Comparison of ENCODE assay signal across 8 mouse cellular contexts in the genomic region with DNA sequence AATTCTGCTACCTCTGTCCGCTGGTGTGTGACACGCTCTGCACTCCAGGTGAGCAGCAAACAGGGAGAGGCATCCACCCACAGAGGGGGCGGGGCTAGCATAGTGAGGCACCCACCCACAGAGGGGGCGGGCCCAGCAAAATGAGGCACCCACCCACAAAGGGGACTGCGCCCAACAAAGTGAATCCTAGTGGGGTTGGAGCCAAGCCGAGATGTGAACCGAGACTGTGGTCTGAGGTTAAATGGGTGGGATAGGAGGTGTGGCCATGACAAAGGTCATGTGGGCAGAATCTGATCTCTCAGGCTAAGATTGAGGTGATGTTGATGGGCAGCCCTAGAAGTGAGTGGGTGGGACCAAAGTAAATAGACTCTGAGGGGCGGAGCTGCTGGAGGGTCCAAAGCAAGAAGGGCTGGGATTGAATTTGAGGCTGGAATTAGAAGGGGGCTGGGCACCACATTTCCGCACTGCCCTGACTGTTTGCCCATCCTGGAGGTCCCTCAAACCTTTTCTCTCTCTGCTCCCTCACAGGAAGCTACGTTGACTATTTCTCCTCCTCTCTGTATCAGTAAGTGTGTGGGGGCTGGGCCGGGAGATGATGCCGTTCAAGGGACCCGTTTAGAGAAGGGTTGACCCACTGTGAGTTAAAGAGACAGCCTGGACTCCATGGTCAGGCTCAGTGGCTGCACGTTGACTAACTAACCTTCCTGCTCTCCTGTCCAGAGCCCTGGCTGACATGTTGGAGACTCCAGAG. TPM values are rescaled to one million over a fixed set of nuclear protein-coding genes. Genes with fewer than 3 reads are reported as not detected.
DNase-seq lines count a peak whose midpoint lies in the region; ATAC-seq and TF ChIP-seq lines count a peak whose summit lies in the region.

No protein-coding gene starts in this region.

- H3K36me3 ChIP-seq in E14TG2a.4 (ENCODE audit: insufficient read depth, low read length) = peaks cover 5% of the 10 kb centered on the region; the same call in 1 of the 2 replicates
- no peaks in the 10 kb centered on the region for H3K36me3 ChIP-seq in heart, embryonic 14.5 days (ENCODE audit: control insufficient read depth, insufficient read depth, low read length)
- no peaks in the 10 kb centered on the region for H3K36me3 ChIP-seq in midbrain, embryonic 11.5 days (ENCODE audit: control insufficient read depth, insufficient read depth, low read length)

- no peak for TF ChIP-seq CTCF in E14TG2a.4 (conservative IDR thresholded peaks at IDR 0.05; ENCODE audit: low read length)

- H3K9me3 ChIP-seq in E14TG2a.4 (ENCODE audit: low read length) = peaks cover 8% of the 10 kb centered on the region; the same call in 1 of the 2 replicates
- H3K9me3 ChIP-seq in heart, embryonic 14.5 days (ENCODE audit: control insufficient read depth, low read length) = no peaks in the 10 kb centered on the region
- H3K9me3 ChIP-seq in midbrain, embryonic 11.5 days (ENCODE audit: control insufficient read depth, low read length) = no peaks in the 10 kb centered on the region

- 3% methylated on average over 14 of the region's 14 CpGs for WGBS in heart, embryonic 14.5 days
- 3% methylated on average over 14 of the region's 14 CpGs for WGBS in midbrain, embryonic 11.5 days

- peak overlapping the region; percentile 78; the same call in 1 of the 2 replicates for H3K9ac ChIP-seq in heart, embryonic 14.5 days (ENCODE audit: low read length)
- H3K9ac ChIP-seq in midbrain, embryonic 11.5 days (ENCODE audit: low read length) = peak overlapping the region; percentile 76

- H3K4me3 ChIP-seq in E14TG2a.4 (replicated peaks; ENCODE audit: low read length) = peak overlapping the region; percentile 79
- H3K4me3 ChIP-seq in heart, embryonic 14.5 days (ENCODE audit: control insufficient read depth in 1 of 2, insufficient read depth in 1 of 2, low read depth in 1 of 2, low read length in 2 of 2) = peak overlapping the region; percentile 5 to 54; a peak in 3 of 4 replicates
- no peak overlapping the region for H3K4me3 ChIP-seq in midbrain, embryonic 11.5 days (ENCODE audit: low read depth, low read length)

- DNase-seq in cerebellum, postnatal 10 days = peak; percentile 48 to 57
- DNase-seq in cerebellum, postnatal 4 days (ENCODE audit: low spot score in 2 of 2) = no peak
- peak; percentile 37 to 67 for DNase-seq in kidney, postnatal 36 days
- peak; percentile 83 for DNase-seq in midbrain, embryonic 11.5 days (ENCODE audit: low spot score, missing footprints)
- DNase-seq in testis, postnatal 14 days (ENCODE audit: low spot score) = peak; percentile 52
- DNase-seq in MN1 (ENCODE audit: low spot score) = no peak

- peaks cover 84% of the 10 kb centered on the region for H3K4me1 ChIP-seq in E14TG2a.4 (replicated peaks; ENCODE audit: low read depth, low read length)
- peaks cover 51 to 56% of the 10 kb centered on the region in 2 experiments for H3K4me1 ChIP-seq in heart, embryonic 14.5 days (ENCODE audit: control insufficient read depth in 2 of 2, insufficient read depth in 2 of 2, low read length in 2 of 2)
- peaks cover 23% of the 10 kb centered on the region for H3K4me1 ChIP-seq in midbrain, embryonic 11.5 days (ENCODE audit: control insufficient read depth, insufficient read depth, low read length)

- no peak overlapping the region for H3K27ac ChIP-seq in heart, embryonic 14.5 days (replicated peaks in 1 of 2; ENCODE audit: control insufficient read depth in 1 of 2, insufficient read depth in 1 of 2, low read depth in 2 of 2, low read length in 2 of 2)
- no peak overlapping the region for H3K27ac ChIP-seq in midbrain, embryonic 11.5 days (ENCODE audit: low read depth, low read length)

- peaks cover 3% of the 10 kb centered on the region; the same call in 1 of the 2 replicates for H3K27me3 ChIP-seq in E14TG2a.4 (ENCODE audit: insufficient read depth, low read length)
- H3K27me3 ChIP-seq in heart, embryonic 14.5 days (ENCODE audit: control insufficient read depth, insufficient read depth, low read length) = peaks cover 3% of the 10 kb centered on the region; the same call in 1 of the 2 replicates
- peaks cover 4% of the 10 kb centered on the region for H3K27me3 ChIP-seq in midbrain, embryonic 11.5 days (ENCODE audit: control insufficient read depth, insufficient read depth, low read length)

- H3K4me2 ChIP-seq in heart, embryonic 14.5 days (ENCODE audit: low read length) = peak overlapping the region; percentile 92
- H3K4me2 ChIP-seq in midbrain, embryonic 11.5 days = peak overlapping the region; percentile 85

- ATAC-seq in heart, embryonic 14.5 days (ENCODE audit: insufficient number of reproducible peaks, insufficient read depth, low FRiP score, low read depth) = no peak
- ATAC-seq in midbrain, embryonic 11.5 days (ENCODE audit: low FRiP score) = no peak

RNA-seq across cellular contexts. Expression of a gene that starts 3.2 kb away (rescaled TPM):
- 24.1 and 28.3 TPM in 2 replicates for polyA plus RNA-seq in heart, embryonic 14.5 days (2014; fragmentation: Nextera tagmentation; extraction: Ambion mirVana)
- polyA plus RNA-seq in midbrain, embryonic 11.5 days (2014; fragmentation: Nextera tagmentation; extraction: Ambion mirVana) = 0.11 and 0.19 TPM in 2 replicates

RNA-seq across cellular contexts. Expression of a gene that starts 4.8 kb away (rescaled TPM):
- polyA plus RNA-seq in heart, embryonic 14.5 days (2014; fragmentation: Nextera tagmentation; extraction: Ambion mirVana) = 11.1 and 12.4 TPM in 2 replicates
- polyA plus RNA-seq in midbrain, embryonic 11.5 days (2014; fragmentation: Nextera tagmentation; extraction: Ambion mirVana) = 4.4 and 6.1 TPM in 2 replicates

RNA-seq across cellular contexts. Expression of a gene that starts 28.5 kb away (rescaled TPM):
- polyA plus RNA-seq in heart, embryonic 14.5 days (2014; fragmentation: Nextera tagmentation; extraction: Ambion mirVana) = 2.7 and 2.8 TPM in 2 replicates
- 7.7 and 8.1 TPM in 2 replicates for polyA plus RNA-seq in midbrain, embryonic 11.5 days (2014; fragmentation: Nextera tagmentation; extraction: Ambion mirVana)

RNA-seq across cellular contexts. Expression of a gene that starts 32.0 kb away (rescaled TPM):
- 1.0 and 1.1 TPM in 2 replicates for polyA plus RNA-seq in heart, embryonic 14.5 days (2014; fragmentation: Nextera tagmentation; extraction: Ambion mirVana)
- 0.75 and 1.2 TPM in 2 replicates for polyA plus RNA-seq in midbrain, embryonic 11.5 days (2014; fragmentation: Nextera tagmentation; extraction: Ambion mirVana)

RNA-seq across cellular contexts. Expression of a gene that starts 57.2 kb away (rescaled TPM):
- polyA plus RNA-seq in heart, embryonic 14.5 days (2014; fragmentation: Nextera tagmentation; extraction: Ambion mirVana) = 64.1 and 65.2 TPM in 2 replicates
- polyA plus RNA-seq in midbrain, embryonic 11.5 days (2014; fragmentation: Nextera tagmentation; extraction: Ambion mirVana) = 62.0 and 70.9 TPM in 2 replicates

Comparison
In these comparisons a context has a peak if more than half of its experiments do, and no peak if none do; other contexts are left out.
1. DNase-seq: peak in cerebellum, postnatal 10 days (2 of 2), kidney, postnatal 36 days (2 of 2), midbrain, embryonic 11.5 days (single experiment) and testis, postnatal 14 days (single experiment); none in cerebellum, postnatal 4 days (0 of 2) and MN1 (single experiment).
2. RNA of a gene that starts 3.2 kb away (polyA plus RNA-seq): 24.1 to 28.3 TPM in heart, embryonic 14.5 days; 0.11 to 0.19 TPM in midbrain, embryonic 11.5 days; every median in the first group is over 10 times any median in the second.